Mouse (Mus musculus): Measurements from ENCODE around the gene Anxa4.

DNA sequence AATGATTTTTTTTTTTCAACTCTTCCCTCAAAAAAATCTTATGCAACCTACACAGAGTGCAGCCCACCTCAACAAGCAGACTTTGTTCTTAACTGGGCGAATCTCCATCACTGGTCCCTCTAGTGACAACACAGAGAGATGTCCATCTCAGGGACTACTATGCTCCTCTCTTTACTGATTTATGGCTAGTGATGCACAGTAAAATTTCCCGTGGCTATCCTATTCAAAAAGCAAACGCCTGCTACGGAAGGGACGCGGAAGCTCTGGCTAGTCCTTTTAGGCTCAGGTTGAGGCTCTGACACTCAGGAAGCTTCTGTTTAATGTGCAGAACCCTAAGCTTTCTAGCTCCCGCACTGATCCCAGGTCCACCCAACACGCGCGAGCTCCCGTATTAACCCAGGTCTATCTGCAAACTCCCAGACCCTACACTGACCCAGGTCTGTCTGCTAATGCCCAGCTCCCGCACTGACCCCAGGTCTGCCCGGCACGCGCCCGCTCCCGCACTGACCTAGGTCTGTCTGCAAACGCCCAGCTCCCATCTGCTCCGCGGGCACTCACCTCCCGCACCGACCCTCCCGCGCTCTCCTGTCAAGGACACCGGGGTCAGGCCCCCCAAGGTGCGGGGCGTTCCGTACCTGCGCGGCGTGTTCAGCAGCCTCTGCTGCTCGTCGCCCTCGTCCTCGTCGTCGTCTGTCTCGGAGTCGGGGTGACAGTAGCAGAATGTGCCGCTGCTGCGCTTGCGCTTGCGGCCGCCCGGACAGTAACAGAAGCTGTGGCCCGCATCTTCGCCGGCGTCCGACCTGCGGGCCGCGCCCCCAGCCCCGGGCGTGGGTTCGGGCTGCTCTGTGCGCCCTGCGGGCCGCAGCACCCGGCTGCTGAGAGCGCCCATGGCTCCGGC lies 60.9 kb downstream of the Anxa4 start:
- TF ChIP-seq POLR2A (IDR thresholded peaks at IDR 0.05; ENCODE audit: borderline replicate concordance, insufficient read depth, low read length) (no peak), CTCF (IDR thresholded peaks at IDR 0.05; ENCODE audit: borderline replicate concordance, insufficient read depth, low read depth, low read length) (no peak)

Measured in cerebellum, adult 2 months (tissue).